Mouse (Mus musculus) embryonic facial prominence, embryonic 11.5 days (tissue): ENCODE results near the gene Hint1. TPM values are rescaled to one million over a fixed set of nuclear protein-coding genes. Genes with fewer than 3 reads are reported as not detected.
"Not testable (repeated sequence)": the region's sequence is repeated elsewhere in the genome, so short reads cannot be mapped to it uniquely, and the experiment has no call there.

ENCODE experiments used
- ATAC-seq: fragments of 200-750 bp; cut with Nextera tagmentation; replicated peaks from 2 replicates; pipeline ENCODE4 v1.8.0; 2017; ENCODE audit warnings: low read depth; ENCODE audit not compliant: insufficient number of reproducible peaks, low FRiP score, low TSS enrichment
- DNase-seq: peaks from one replicate; pipeline ENCODE4 v3.0.0-alpha.2; 2015; ENCODE audit warnings: low spot score
- H3K27ac ChIP-seq: fragments of 300-500 bp; sonication (generic); replicated peaks from 2 replicates; pipeline ENCODE4 v1.5.1; 2014; ENCODE audit warnings: mild to moderate bottlenecking, low read depth, low read length, control low read depth
- H3K27me3 ChIP-seq: fragments of 300-500 bp; sonication (generic); 2 replicates; pipeline ENCODE4 v1.6.1; 2014; ENCODE audit warnings: mild to moderate bottlenecking, low read length, moderate library complexity, mixed read lengths; ENCODE audit not compliant: control insufficient read depth, insufficient read depth
- H3K36me3 ChIP-seq: fragments of 300-500 bp; sonication (generic); replicated peaks from 2 replicates; pipeline ENCODE4 v1.6.1; 2014; ENCODE audit warnings: low read depth, mild to moderate bottlenecking, low read length, moderate library complexity, mixed read lengths; ENCODE audit not compliant: control insufficient read depth, insufficient read depth
- H3K4me1 ChIP-seq: fragments of 300-500 bp; sonication (generic); 2 replicates; pipeline ENCODE4 v1.6.1; 2014; ENCODE audit warnings: low read length, mixed read lengths; ENCODE audit not compliant: control insufficient read depth, insufficient read depth
- H3K4me2 ChIP-seq: fragments of 300-500 bp; sonication (generic); 2 replicates; pipeline ENCODE4 v1.6.1; 2014; ENCODE audit warnings: low read depth, mild to moderate bottlenecking, control low read depth, low read length, moderate library complexity
- H3K4me3 ChIP-seq: fragments of 300-500 bp; sonication (generic); 2 replicates; pipeline ENCODE4 v1.5.1; 2014; ENCODE audit warnings: low read depth, low read length, control low read depth
- H3K9ac ChIP-seq: fragments of 300-500 bp; sonication (generic); replicated peaks from 2 replicates; pipeline ENCODE4 v1.6.1; 2014; ENCODE audit warnings: mild to moderate bottlenecking, control low read depth, low read length
- H3K9me3 ChIP-seq: fragments of 300-500 bp; sonication (generic); replicated peaks from 2 replicates; pipeline ENCODE4 v1.6.1; 2016; ENCODE audit warnings: mild to moderate bottlenecking, low read length, inconsistent platforms, mixed read lengths; ENCODE audit not compliant: control insufficient read depth
- WGBS: fragments of 180-500 bp; shearing (Covaris S2); extraction: QIAGEN DNeasy Blood & Tissue Kit; methylation state at CpG from one replicate; pipeline ENCODE4 v1.1.7; 2014; 5-methylcytosine and 5-hydroxymethylcytosine counted together
- polyA plus RNA-seq: library from polyadenylated mRNA; unstranded; fragments of >200 nt; fragmentation: Nextera tagmentation; extraction: Ambion mirVana; gene quantifications from 2 replicates; pipeline ENCODE4 v1.2.1, GENCODE M21; 2014

Hint1 gene
- polyA plus RNA-seq, 1 experiment from 2014 or later, result 720 TPM

DNA sequence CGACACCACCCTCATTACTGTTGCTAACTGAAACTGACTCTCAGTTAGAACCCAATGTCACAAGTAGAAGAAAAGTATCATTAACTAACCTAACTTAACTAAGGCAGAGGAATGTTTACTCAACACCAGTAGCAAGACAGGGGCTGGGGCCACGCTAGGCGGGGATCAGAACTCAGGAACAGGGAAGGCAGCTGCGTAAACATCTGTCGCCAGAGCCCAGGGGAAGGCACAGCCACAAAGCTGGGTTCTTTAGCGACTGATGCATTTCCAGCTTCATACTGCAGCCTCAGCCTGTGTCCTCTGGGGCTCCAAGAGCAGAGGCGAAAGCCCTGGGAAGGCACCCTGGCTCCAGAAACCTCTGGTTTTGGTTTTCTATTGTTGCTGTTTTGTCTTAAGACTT is 25.9 kb downstream of the Hint1 start:
- Histone ChIP-seq H3K9me3 (no peaks in the 10 kb centered on the region), H3K27me3 (no peaks in the 10 kb centered on the region), H3K27ac (no peak overlapping the region), H3K4me2 (no peak overlapping the region), H3K9ac (no peak overlapping the region), H3K4me1 (no peaks in the 10 kb centered on the region), H3K4me3 (no peak overlapping the region), H3K36me3 (no peaks in the 10 kb centered on the region)
- WGBS, result 43% methylated on average over 7 of the region's 7 CpGs
- DNase-seq (no peak), ATAC-seq (no peak)

DNA sequence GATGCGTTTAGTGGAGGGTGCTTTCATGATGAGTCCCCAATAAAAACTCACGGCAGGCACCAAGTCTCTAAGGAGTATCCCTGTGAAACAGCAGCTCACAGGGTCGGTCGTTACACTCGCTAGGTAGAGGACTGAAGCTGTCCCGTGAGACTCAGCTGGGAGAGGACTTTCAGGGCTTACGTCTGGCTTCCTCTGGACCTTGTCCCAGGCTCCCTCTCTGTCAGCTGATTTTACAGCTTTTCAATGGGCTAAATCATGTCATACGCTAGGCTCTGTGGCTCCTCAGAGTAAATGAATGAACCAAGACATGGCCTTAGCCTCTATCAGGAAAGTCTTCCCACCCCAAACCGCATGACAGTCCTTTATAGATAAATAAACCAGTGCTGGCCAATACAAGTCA is 28.4 kb downstream of the Hint1 start:
- 68% methylated on average over 9 of the region's 9 CpGs for WGBS
- no peak overlapping the region for H3K27ac ChIP-seq
- no peak for DNase-seq
- no peak overlapping the region for H3K4me3 ChIP-seq
- H3K9ac ChIP-seq, result no peak overlapping the region
- no peaks in the 10 kb centered on the region for H3K9me3 ChIP-seq
- no peaks in the 10 kb centered on the region for H3K4me1 ChIP-seq
- ATAC-seq, result no peak
- H3K36me3 ChIP-seq, result no peaks in the 10 kb centered on the region
- H3K4me2 ChIP-seq, result no peak overlapping the region
- no peaks in the 10 kb centered on the region for H3K27me3 ChIP-seq

DNA sequence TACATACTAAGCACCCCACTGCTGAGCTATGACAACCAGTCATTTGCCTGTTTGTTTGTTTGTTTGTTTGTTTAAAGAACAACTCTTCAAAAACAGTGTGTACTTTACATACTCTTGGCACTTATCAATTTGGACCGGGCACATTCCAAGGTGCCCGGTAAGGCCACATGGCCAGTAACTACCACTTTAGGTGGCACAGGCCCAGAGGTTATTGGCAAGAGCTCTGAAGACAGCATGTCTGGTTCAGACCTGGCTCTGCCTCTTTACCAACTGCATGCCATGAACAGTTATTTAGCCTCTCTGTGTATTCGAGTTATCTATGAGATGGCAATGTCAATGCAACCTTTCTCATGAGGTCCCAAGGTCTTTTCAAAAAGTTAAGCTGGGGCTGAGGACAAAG is 30.5 kb downstream of the Hint1 start:
- H3K4me2 ChIP-seq, H3K36me3 ChIP-seq, DNase-seq, H3K4me3 ChIP-seq, H3K27ac ChIP-seq, H3K9me3 ChIP-seq, ATAC-seq, H3K4me1 ChIP-seq, H3K27me3 ChIP-seq, H3K9ac ChIP-seq: not testable (repeated sequence)
- 88% methylated on average over 3 of the region's 3 CpGs for WGBS

DNA sequence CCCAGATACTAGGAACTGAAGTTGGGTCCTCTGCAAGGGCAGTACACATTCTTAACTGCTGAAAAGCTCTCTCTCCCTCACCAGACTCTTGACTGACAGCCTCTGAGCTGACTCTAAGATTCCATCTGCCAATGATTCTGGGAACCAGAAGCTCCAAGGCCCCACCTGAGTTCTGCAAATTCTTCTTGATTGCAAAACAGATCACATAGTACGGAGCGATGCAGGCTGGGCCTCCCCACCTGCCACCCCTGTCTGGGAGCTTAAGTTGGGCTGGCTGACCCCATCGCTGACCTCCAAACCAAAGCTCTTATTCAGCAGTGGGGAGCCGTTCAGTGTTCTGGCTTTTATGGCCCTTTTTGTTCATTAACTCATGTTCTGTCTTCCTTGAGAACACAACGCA is 31.3 kb downstream of the Hint1 start:
- Histone ChIP-seq H3K9me3 (no peaks in the 10 kb centered on the region), H3K9ac (no peak overlapping the region), H3K4me1 (no peaks in the 10 kb centered on the region), H3K4me3 (no peak overlapping the region), H3K27me3 (no peaks in the 10 kb centered on the region), H3K36me3 (no peaks in the 10 kb centered on the region), H3K4me2 (no peak overlapping the region), H3K27ac (no peak overlapping the region)
- DNase-seq (no peak), ATAC-seq (no peak)
- WGBS, result 63% methylated on average over 5 of the region's 5 CpGs

DNA sequence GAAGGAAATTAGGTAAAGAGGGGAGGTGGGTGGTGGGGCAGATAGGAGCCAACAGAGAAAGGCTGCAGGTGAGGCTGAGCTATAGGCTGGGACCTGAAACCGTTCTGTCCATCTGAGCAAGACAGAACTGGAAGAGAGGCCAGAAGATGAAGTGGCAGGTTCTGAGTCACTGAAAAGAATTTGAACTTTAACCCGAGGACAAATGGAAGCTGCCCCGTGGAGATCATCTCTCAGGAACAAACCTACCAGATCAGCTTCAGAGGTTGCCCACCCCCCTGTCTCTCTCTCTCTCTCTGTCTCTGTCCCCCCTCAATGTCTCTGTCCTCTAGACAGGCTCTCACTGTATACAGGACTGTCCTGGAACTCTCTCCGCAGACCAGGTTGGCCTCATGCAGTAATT is 33.5 kb downstream of the Hint1 start:
- Histone ChIP-seq H3K9me3 (no peaks in the 10 kb centered on the region), H3K4me2 (no peak overlapping the region), H3K4me1 (no peaks in the 10 kb centered on the region), H3K27ac (no peak overlapping the region), H3K4me3 (no peak overlapping the region), H3K36me3 (no peaks in the 10 kb centered on the region), H3K27me3 (no peaks in the 10 kb centered on the region), H3K9ac (no peak overlapping the region)
- WGBS, result 63% methylated on average over 4 of the region's 4 CpGs
- DNase-seq (no peak), ATAC-seq (no peak)

DNA sequence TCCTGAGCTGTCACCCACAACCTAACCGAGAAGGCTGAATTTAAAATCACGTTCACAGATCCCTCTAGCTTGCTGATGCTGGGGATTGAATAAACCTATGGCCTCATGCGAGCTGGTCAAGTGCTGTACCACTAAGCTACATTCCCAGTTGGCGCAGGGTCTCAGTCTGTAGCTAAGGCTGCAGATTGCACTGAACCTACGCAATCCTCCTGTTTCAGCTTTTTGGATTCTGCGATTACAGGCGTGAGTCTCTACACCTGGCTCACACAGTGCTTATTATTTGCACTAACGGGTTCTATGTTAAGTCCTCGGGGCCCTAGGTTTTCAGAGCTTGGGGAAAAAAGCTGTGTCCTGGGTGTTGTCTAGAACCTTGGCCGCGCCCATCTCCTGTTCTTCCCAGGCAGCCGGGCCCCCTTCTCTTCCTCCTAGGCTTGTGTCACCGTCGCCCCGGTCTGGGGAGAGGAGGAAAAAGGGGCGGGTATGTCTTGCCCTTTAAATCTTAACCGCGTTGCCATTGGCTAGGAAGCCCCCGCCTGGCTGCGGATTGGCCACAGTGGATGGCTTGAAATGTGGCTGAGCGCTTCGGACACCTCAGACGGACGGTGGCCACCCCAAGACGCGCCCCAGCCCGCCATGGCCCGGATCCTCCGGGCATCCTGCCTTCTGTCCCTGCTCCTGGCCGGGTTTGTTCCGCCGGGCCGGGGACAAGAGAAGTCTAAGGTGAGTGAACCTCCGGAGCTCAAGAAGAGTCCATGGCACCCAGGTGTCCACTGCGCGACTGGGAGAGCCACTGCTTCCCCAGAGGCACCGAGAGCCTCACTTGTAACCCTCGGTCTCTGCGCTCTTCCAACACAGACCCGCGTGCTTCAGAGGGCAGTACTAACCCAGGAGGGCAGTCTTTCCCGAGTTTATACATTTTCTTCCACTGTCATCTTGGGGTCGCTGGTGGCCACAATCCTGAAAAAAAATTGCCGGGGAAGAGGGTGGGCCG is 36.4 kb downstream of the Hint1 start, which contains the start of gene Gpx3:
Gene Gpx3, plus strand, starts transcription at position 121 of the 991 bp plus-strand sequence.
- no peaks in the 10 kb centered on the region for H3K4me1 ChIP-seq
- DNase-seq (peak; percentile 81), ATAC-seq (peak; percentile 81)
- no peaks in the 10 kb centered on the region for H3K9me3 ChIP-seq
- no peak within 1 kb of the TSS for H3K27ac ChIP-seq
- 17% methylated on average over 45 of the region's 45 CpGs for WGBS
- peak within 1 kb of the TSS; percentile 85 for H3K4me2 ChIP-seq
- H3K4me3 ChIP-seq, result peak within 1 kb of the TSS; percentile 48
- H3K9ac ChIP-seq, result peak within 1 kb of the TSS; percentile 60
- no peaks in the 10 kb centered on the region for H3K27me3 ChIP-seq
- no peaks in the 10 kb centered on the region for H3K36me3 ChIP-seq

DNA sequence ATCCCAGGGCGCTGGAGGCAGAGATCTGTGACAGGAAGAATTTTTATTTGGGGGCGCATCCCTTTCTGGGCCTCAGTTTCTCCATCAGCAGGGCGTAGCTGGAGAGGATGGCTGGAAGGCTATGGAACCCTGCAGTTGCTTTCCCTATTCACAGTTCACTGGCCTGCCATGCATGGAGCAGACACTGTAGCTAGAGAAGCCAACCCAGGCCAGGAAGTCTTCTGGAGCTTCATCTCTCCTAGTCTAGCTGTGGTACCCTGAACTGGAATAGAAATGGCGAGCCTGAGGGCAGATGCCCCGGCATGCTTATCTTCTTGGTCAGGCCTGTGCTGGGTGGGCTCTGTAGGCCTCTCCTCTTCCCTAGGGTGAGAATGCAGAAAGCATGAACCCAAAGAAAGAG is 37.2 kb downstream of the Hint1 start:
- no peaks in the 10 kb centered on the region for H3K27me3 ChIP-seq
- H3K4me3 ChIP-seq, result peak overlapping the region; percentile 48
- peak overlapping the region; percentile 60; the same call in 1 of the 2 replicates for H3K9ac ChIP-seq
- no peaks in the 10 kb centered on the region for H3K9me3 ChIP-seq
- 71% methylated on average over 5 of the region's 5 CpGs for WGBS
- peak overlapping the region; percentile 85 for H3K4me2 ChIP-seq
- ATAC-seq (no peak), DNase-seq (no peak)
- no peaks in the 10 kb centered on the region for H3K36me3 ChIP-seq
- H3K27ac ChIP-seq, result no peak overlapping the region
- H3K4me1 ChIP-seq, result no peaks in the 10 kb centered on the region

DNA sequence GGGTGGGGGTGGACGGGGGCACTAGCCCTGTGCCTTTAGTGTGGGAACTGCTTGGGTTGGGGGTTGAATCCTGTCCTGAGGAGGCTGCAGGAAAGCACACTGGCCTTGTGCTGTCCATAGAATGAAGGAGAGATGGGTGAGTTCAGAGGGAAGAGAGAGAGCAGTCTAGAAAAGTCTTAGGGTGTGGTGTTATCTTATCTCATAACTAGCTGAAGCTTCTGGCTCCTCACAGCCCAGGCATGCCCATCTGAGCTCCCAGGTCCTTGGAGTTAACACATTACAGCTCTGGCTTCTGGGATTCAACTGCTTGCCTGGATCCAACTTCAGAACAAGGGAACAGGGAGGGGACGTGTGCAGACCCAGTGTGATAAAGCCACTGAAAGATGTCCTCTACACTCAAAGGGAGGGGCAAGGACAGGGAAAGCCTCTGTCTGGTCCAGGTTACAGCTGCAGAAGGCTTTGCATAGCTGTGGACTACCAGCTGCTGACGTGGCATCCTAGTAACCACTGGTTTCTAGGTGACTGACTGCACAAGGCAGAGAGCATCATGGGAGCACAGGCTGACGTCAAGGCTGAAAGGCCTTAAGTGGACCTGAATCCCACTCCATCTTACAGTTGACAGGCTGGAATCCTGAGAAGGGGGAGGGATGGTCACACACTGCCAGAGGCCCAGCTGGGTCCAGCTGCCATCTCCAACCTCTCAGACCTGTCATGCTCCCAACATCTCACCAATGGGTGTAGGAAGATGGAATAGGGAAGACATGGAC is 37.9 kb downstream of the Hint1 start:
- peak; percentile 57; the same call in 1 of the 2 replicates for ATAC-seq
- Histone ChIP-seq H3K27ac (no peak overlapping the region), H3K4me3 (no peak overlapping the region)

More for the DNA sequence above, 37.9 kb downstream of the Hint1 start:
- H3K4me1 ChIP-seq, result no peaks in the 10 kb centered on the region
- no peaks in the 10 kb centered on the region for H3K9me3 ChIP-seq
- H3K36me3 ChIP-seq, result no peaks in the 10 kb centered on the region
- H3K27me3 ChIP-seq, result no peaks in the 10 kb centered on the region
- DNase-seq, result peak; percentile 2
- H3K4me2 ChIP-seq, result no peak overlapping the region
- WGBS, result 70% methylated on average over 4 of the region's 4 CpGs
- H3K9ac ChIP-seq, result no peak overlapping the region
